Mouse (Mus musculus) lung, embryonic 16.5 days (tissue): Measurements from ENCODE around the gene Dnah1. TPM values are rescaled to one million over a fixed set of nuclear protein-coding genes. Genes with fewer than 3 reads are reported as not detected.

Source experiments
- ATAC-seq: fragments of 200-750 bp; cut with Nextera tagmentation; 2 replicates; pipeline ENCODE4 v1.8.0; 2017; ENCODE audit warnings: low read depth, mild to moderate bottlenecking, moderate library complexity
- H3K27ac ChIP-seq: fragments of 300-500 bp; sonication (generic); 2 replicates; pipeline ENCODE4 v1.5.1; 2014; ENCODE audit warnings: mild to moderate bottlenecking, control low read depth, low read length
- H3K27me3 ChIP-seq: fragments of 300-500 bp; sonication (generic); 2 replicates; pipeline ENCODE4 v1.6.1; 2014; ENCODE audit warnings: low read depth, low read length, mixed read lengths; ENCODE audit not compliant: control insufficient read depth, insufficient read depth
- H3K36me3 ChIP-seq: fragments of 300-500 bp; sonication (generic); 2 replicates; pipeline ENCODE4 v1.6.1; 2014; ENCODE audit warnings: low read length; ENCODE audit not compliant: control insufficient read depth, insufficient read depth
- H3K4me1 ChIP-seq: fragments of 300-500 bp; sonication (generic); replicated peaks from 2 replicates; pipeline ENCODE4 v1.6.1; 2014; ENCODE audit warnings: low read length, mixed read lengths; ENCODE audit not compliant: control insufficient read depth, insufficient read depth
- H3K4me2 ChIP-seq: fragments of 300-500 bp; sonication (generic); 2 replicates; pipeline ENCODE4 v1.6.1; 2014; ENCODE audit warnings: low read depth, low read length, control low read depth
- H3K4me3 ChIP-seq: fragments of 300-500 bp; sonication (generic); 2 replicates; pipeline ENCODE4 v1.5.1; 2014; ENCODE audit warnings: mild to moderate bottlenecking, low read length, control low read depth
- H3K9ac ChIP-seq: fragments of 300-500 bp; sonication (generic); 2 replicates; pipeline ENCODE4 v1.6.1; 2014; ENCODE audit warnings: low read length, control low read depth
- H3K9me3 ChIP-seq: fragments of 300-500 bp; sonication (generic); 2 replicates; pipeline ENCODE4 v1.6.1; 2016; ENCODE audit warnings: low read length; ENCODE audit not compliant: control insufficient read depth
- WGBS: fragments of 180-500 bp; shearing (Covaris S2); extraction: QIAGEN DNeasy Blood & Tissue Kit; methylation state at CpG from one replicate; pipeline ENCODE4 v1.1.7; 2014; 5-methylcytosine and 5-hydroxymethylcytosine counted together
- polyA plus RNA-seq: library from polyadenylated mRNA; unstranded; fragments of >200 nt; fragmentation: Nextera tagmentation; extraction: Ambion mirVana; gene quantifications from 2 replicates; pipeline ENCODE4 v1.2.1, GENCODE M21; 2015

The Dnah1 gene
- polyA plus RNA-seq, 1 experiment from 2014 or later: 2.7 TPM

DNA sequence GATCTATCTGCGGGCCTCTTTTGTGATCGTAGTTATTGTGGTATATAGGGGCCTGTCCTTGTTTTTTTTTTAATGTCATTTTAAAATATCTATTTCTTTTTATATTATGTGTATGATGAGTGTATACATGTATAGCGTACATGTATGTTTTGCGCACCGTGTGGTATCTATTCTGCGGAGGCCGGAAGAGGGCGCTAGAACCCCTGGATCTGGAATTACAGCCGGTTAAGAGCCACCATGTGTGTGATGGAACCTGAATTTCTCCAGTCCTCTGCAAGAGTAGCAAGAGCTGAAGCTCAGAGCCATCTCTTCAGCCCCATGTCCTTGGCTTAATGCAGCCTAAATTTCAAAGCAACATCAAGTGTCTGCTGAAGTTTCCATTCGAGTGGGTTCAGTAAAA lies 1.2 kb upstream of the Dnah1 start:
- ATAC-seq: no peak
- no peaks in the 10 kb centered on the region for H3K36me3 ChIP-seq
- no peak overlapping the region for H3K27ac ChIP-seq
- no peak overlapping the region for H3K9ac ChIP-seq
- no peaks in the 10 kb centered on the region for H3K27me3 ChIP-seq
- 70% methylated on average over 10 of the region's 10 CpGs for WGBS
- no peak overlapping the region for H3K4me2 ChIP-seq
- no peaks in the 10 kb centered on the region for H3K9me3 ChIP-seq
- H3K4me3 ChIP-seq: no peak overlapping the region
- H3K4me1 ChIP-seq: peaks cover 6% of the 10 kb centered on the region; the same call in 1 of the 2 replicates

DNA sequence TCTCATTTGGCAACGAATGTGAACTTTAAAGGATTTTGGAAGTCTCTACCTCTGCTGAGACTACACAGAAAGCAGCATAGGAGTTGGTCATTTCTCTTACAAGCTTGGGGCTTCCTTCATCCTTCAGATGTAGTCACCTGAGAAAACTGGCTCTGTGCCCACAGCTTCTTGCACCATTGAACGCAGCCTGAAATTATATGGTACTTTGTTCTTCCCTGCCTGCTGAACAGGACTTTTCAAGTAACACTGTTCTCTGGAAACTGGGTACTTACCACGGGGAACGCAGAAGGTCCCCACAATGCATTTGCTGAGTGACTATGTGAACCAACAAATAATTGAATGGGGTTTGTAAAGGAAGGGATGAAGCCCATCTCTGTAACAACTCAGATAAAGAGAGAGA lies 507 bp downstream of the Dnah1 start:
- peak overlapping the region; percentile 48 for H3K9ac ChIP-seq
- no peak overlapping the region for H3K27ac ChIP-seq
- H3K9me3 ChIP-seq: no peaks in the 10 kb centered on the region
- no peaks in the 10 kb centered on the region for H3K36me3 ChIP-seq
- no peak overlapping the region; the same call in 1 of the 2 replicates for H3K4me3 ChIP-seq
- H3K27me3 ChIP-seq: no peaks in the 10 kb centered on the region
- peak overlapping the region; percentile 61 for H3K4me2 ChIP-seq
- 68% methylated on average over 4 of the region's 4 CpGs for WGBS
- ATAC-seq: no peak
- peaks cover 6% of the 10 kb centered on the region; the same call in 1 of the 2 replicates for H3K4me1 ChIP-seq

DNA sequence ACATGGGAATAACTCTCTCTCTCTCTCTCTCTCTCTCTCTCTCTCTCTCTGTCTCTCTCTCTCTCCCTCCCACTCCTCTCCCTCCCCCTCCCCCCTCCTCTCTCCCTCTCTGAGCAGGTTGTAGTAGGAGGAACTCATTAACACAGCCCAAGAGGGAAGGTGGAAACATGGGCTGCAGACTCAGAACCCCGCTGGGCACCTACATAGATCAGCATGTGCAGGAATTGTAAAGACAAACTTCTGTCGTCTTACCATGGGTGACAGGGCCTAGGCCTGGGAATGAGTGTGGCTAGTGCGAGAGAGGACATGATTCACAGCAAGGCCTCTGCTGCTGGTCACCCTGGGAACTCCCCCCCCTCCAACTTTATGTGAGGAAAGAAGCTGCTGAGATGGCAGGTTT lies 1.5 kb downstream of the Dnah1 start:
- Histone ChIP-seq H3K4me2 (no peak overlapping the region), H3K27ac (no peak overlapping the region), H3K36me3 (no peaks in the 10 kb centered on the region), H3K4me1 (peaks cover 6% of the 10 kb centered on the region; the same call in 1 of the 2 replicates), H3K9ac (no peak overlapping the region), H3K27me3 (no peaks in the 10 kb centered on the region), H3K9me3 (no peaks in the 10 kb centered on the region), H3K4me3 (no peak overlapping the region)
- no peak for ATAC-seq
- WGBS: 77% methylated on average over 3 of the region's 3 CpGs

DNA sequence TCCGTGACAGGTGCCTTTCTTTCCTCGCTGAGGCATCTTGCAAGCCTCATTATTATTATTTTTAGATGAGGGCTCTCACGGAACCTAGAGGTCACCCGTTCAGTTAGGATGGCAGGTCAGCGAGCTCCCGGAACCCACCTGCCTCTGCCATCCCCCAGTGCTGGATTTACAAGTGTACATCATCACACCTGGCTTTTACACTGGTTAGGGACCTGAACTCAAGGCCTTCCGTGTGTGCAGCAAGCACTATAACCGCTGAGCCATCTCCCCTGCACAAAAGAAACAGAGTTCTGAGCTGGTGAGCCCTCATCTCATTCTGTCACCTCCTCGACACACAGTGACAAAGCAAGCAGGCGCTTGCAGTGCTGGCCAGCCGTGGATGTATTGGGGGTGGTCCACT lies 2.5 kb downstream of the Dnah1 start:
- Histone ChIP-seq H3K27me3 (no peaks in the 10 kb centered on the region), H3K27ac (no peak overlapping the region), H3K9me3 (no peaks in the 10 kb centered on the region), H3K36me3 (no peaks in the 10 kb centered on the region), H3K9ac (no peak overlapping the region), H3K4me3 (no peak overlapping the region), H3K4me1 (peaks cover 6% of the 10 kb centered on the region; the same call in 1 of the 2 replicates), H3K4me2 (no peak overlapping the region)
- WGBS: 80% methylated on average over 11 of the region's 11 CpGs
- no peak for ATAC-seq

DNA sequence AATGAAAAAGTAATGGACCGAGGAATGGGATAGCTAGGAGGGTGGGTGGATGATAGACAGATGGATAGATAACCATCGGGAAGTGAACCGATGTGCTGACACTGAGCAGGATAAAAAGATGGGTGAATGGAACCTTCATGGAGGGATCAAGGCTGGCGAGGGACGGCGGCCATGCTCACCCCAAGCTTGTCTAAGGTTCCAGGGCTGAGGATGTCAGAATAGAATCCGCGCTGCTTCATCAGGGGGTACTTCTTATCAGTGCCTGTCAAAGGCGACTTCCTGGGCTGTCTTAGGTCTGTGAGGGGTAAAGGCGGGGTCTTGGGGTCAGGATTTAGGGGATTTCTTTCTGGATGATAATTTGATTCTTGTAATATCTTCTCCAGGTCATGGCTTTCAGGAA lies 4.2 kb downstream of the Dnah1 start:
- 75% methylated on average over 10 of the region's 10 CpGs for WGBS

DNA sequence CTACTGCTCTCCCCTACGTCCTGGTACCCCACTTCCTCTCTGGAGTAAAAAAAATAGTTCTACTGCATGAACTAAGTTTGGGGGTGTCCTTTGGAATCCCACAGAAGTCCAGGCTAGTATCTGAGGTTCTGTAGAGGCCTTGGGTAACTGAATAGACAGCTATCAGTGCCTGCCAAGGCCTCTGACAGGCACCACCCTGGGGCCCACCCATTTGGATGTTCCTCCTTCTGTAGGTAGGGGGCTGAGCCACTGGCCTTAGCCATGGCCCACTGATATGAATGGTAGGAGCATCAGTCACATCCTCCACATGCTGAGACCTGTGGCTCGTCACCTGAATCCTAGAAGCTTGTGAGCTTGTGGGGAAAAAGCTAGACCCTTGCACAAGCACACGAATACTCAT lies 5.9 kb downstream of the Dnah1 start:
- Histone ChIP-seq H3K9me3 (no peaks in the 10 kb centered on the region), H3K9ac (no peak overlapping the region), H3K36me3 (no peaks in the 10 kb centered on the region), H3K27me3 (no peaks in the 10 kb centered on the region), H3K4me1 (no peaks in the 10 kb centered on the region), H3K4me2 (no peak overlapping the region), H3K4me3 (no peak overlapping the region), H3K27ac (no peak overlapping the region)
- WGBS: 60% methylated on average over 3 of the region's 3 CpGs
- no peak for ATAC-seq

More for the DNA sequence above, 4.2 kb downstream of the Dnah1 start:
- ATAC-seq: no peak
- H3K4me1 ChIP-seq: peaks cover 6% of the 10 kb centered on the region; the same call in 1 of the 2 replicates
- H3K27ac ChIP-seq: no peak overlapping the region
- no peaks in the 10 kb centered on the region for H3K27me3 ChIP-seq
- no peaks in the 10 kb centered on the region for H3K36me3 ChIP-seq
- H3K4me2 ChIP-seq: no peak overlapping the region
- no peak overlapping the region for H3K9ac ChIP-seq
- H3K4me3 ChIP-seq: no peak overlapping the region
- no peaks in the 10 kb centered on the region for H3K9me3 ChIP-seq

DNA sequence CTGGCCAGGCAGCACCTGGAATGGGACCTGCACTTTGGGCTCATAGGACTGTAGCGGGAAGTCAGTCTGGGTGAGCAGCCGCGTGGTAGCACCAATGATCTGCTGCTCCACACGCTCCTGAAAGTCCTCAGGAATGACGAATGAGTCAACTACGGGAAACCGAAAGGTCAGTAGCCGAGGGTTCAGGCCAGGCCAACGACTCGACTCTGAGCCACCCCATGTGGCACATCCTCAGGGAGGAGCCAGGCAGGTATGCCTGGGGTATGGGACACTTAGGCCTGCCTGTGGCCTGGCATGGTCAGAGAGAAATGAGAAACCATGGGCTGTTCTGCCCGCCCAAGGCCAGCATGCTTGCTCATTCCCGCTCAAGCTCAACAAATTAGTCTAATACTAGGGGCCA lies 7.1 kb downstream of the Dnah1 start:
- no peak overlapping the region for H3K4me3 ChIP-seq
- no peak overlapping the region for H3K9ac ChIP-seq
- no peak overlapping the region for H3K4me2 ChIP-seq
- no peak for ATAC-seq
- H3K9me3 ChIP-seq: no peaks in the 10 kb centered on the region
- no peaks in the 10 kb centered on the region for H3K27me3 ChIP-seq
- H3K36me3 ChIP-seq: no peaks in the 10 kb centered on the region
- H3K27ac ChIP-seq: no peak overlapping the region
- H3K4me1 ChIP-seq: no peaks in the 10 kb centered on the region
- WGBS: 55% methylated on average over 12 of the region's 12 CpGs

DNA sequence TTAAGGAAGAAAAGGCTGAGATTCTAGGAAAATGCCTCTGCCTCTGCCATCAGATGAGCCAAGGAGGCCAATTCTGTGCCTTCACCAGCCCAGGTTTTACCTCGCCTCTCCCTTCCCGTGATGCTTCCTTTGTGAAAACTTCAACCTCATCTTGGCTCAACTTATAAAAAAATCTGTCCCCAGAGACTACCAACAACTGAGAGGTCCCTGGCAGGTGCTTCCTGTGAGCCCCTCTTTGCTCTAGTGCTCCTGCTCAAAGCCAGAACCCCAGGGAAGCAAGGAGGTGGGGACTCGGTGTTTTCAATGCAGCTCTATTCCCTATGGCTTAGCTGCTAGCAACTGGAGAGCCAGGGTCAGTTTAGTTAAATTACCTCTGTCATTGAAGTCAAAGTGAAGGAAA lies 10.5 kb downstream of the Dnah1 start:
- H3K4me2 ChIP-seq: no peak overlapping the region
- H3K27me3 ChIP-seq: no peaks in the 10 kb centered on the region
- no peaks in the 10 kb centered on the region for H3K4me1 ChIP-seq
- no peak overlapping the region for H3K27ac ChIP-seq
- H3K9me3 ChIP-seq: no peaks in the 10 kb centered on the region
- no peak for ATAC-seq
- H3K36me3 ChIP-seq: no peaks in the 10 kb centered on the region
- no peak overlapping the region for H3K4me3 ChIP-seq
- H3K9ac ChIP-seq: no peak overlapping the region
- 52% methylated on average over 3 of the region's 3 CpGs for WGBS

DNA sequence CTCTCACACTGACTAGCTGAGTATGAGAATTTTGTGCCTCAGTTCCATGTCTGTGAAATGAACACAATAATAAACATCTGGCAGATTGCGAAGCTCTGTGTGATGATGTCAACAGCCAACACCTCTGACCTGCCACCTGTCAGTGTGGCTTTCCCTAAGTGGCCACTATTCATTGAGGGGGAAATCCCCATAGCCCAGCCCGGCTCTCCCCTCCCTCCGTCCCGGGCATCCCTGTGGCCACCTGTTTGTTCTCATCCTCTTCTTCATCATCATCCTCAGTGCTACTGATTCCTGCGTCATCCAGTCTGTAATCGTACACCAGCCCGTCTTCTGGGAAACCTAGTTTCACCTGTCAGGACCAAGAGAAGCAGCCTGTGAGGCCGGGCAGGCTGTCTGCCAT lies 38.0 kb downstream of the Dnah1 start:
- no peak for ATAC-seq
- WGBS: 66% methylated on average over 8 of the region's 8 CpGs
- Histone ChIP-seq H3K4me2 (no peak overlapping the region), H3K36me3 (no peaks in the 10 kb centered on the region), H3K27ac (no peak overlapping the region), H3K4me3 (no peak overlapping the region), H3K4me1 (no peaks in the 10 kb centered on the region), H3K27me3 (no peaks in the 10 kb centered on the region; the same call in 1 of the 2 replicates), H3K9me3 (no peaks in the 10 kb centered on the region), H3K9ac (no peak overlapping the region)

DNA sequence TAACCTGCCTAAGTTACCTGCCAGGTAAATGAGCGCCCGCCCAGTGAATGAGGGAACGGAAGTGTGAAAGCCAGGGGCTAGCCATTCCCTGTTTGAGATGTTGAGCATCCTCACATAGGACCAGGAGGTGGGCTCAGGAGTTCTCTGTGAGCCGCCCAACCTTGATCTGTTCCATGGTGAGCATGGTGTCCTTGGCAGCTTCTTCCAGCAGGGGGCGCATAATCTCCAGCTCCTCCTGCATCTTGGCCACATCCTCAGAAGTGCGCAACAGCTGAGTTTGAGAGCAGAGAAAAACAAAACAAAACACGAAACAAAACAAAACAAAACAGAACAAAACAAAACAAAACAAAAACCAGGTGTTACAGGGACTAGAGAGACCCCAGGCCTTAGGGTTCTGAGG lies 51.5 kb downstream of the Dnah1 start:
- Histone ChIP-seq H3K4me2 (no peak overlapping the region), H3K9me3 (no peaks in the 10 kb centered on the region), H3K4me1 (peaks cover 5% of the 10 kb centered on the region), H3K27me3 (no peaks in the 10 kb centered on the region), H3K27ac (no peak overlapping the region), H3K36me3 (no peaks in the 10 kb centered on the region), H3K4me3 (no peak overlapping the region), H3K9ac (no peak overlapping the region)
- 20% methylated on average over 7 of the region's 7 CpGs for WGBS
- ATAC-seq: peak; percentile 53
